Mouse (Mus musculus) olfactory bulb, adult 2 months (tissue): ENCODE data around the gene Tjp3.

ENCODE experiments used
- CTCF ChIP-seq: fragments of 200-500 bp; IDR thresholded peaks from 2 replicates; pipeline ENCODE4 v1.5.1; 2012; ENCODE audit warnings: low read depth, mild to moderate bottlenecking, low read length, moderate library complexity; ENCODE audit not compliant: insufficient read depth
- POLR2A ChIP-seq: fragments of 200-500 bp; IDR thresholded peaks from 2 replicates; pipeline ENCODE4 v1.6.1; 2012; ENCODE audit warnings: mild to moderate bottlenecking, low read depth, low read length, moderate library complexity; ENCODE audit not compliant: insufficient read depth

DNA sequence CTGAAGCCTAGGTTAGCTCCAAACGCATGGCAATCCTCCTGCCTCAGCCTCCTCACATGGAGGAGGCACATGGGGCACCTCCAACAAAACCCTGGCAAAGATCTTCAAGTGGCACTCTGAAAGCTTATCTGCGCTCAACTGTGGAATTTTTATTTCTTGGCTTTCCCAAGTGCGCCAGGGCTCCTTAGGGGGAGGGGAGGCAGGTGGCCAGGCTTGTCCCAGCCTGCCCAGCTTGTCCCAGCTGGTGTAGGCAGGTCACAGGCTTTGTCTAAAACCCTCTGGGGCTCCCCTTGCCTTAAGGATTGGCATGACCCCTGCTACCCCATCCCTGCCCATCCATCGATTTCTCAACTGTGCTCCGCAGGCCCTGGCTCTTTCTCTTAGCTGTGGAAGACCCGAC, 7.2 kb downstream of the Tjp3 start:
- TF ChIP-seq CTCF (no peak), POLR2A (no peak)
